In the genomic region with DNA sequence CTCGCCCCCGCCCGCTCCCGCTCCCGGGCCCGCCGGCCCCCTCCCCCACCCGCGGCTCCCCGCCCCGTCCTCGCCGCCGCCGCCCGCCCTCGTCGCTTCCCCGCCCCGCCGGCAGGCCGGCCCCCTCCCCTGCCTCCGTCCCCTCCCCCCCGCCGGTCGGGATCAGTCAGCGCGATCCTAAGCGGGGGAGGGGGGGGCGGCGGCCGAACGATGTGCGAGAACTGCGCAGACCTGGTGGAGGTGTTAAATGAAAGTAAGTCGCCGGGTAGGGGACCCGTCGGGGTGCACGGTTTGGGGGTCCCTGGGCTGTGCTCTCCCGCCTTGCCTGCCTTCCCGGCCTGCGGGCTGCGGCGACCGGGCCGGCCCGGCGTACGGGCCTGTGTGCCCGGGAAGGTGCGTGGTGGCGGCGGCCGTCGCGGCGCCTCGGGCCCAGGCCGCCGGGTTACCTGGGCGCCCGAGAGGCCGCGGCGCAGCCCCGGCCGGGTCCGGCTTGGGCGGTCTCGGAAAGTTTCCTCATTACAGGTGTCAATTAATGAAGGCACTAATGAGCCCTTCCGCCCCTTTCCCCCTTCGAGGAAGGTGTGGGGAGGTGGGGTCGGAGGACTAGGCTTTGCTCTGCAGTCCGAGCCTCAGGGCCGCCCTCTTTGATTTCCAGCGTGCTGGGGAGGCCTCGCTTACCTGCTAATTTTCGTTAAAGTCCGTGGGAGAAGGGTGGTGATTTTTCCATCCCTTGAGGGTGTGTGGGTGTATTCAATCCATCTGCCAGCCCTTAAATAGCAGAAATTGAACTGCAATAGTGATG, we compare ENCODE assay signal across 8 mouse cellular contexts. TPM values are rescaled to one million over a fixed set of nuclear protein-coding genes. Genes with fewer than 3 reads are reported as not detected.
A peak's percentile ranks its signal among the peaks of the same experiment; 100 is the strongest.
DNase-seq lines count a peak whose midpoint lies in the region; ATAC-seq lines count a peak whose summit lies in the region.

A gene (plus strand): TSS at position 132 of the 802 bp plus-strand sequence.

- H3K27ac ChIP-seq in forebrain, embryonic 15.5 days (replicated peaks) = peak within 1 kb of the TSS; percentile 99
- peak within 1 kb of the TSS; percentile 99 for H3K27ac ChIP-seq in lung, embryonic 15.5 days

- no peaks in the 10 kb centered on the region for H3K9me3 ChIP-seq in forebrain, embryonic 15.5 days
- no peaks in the 10 kb centered on the region for H3K9me3 ChIP-seq in lung, embryonic 15.5 days

- H3K4me3 ChIP-seq in forebrain, embryonic 15.5 days = peak within 1 kb of the TSS; percentile 98
- peak within 1 kb of the TSS; percentile 98 for H3K4me3 ChIP-seq in lung, embryonic 15.5 days

- H3K27me3 ChIP-seq in forebrain, embryonic 15.5 days = no peaks in the 10 kb centered on the region
- H3K27me3 ChIP-seq in lung, embryonic 15.5 days = no peaks in the 10 kb centered on the region

- under 1% methylated on average over 47 of the region's 80 CpGs for WGBS in forebrain, embryonic 15.5 days
- WGBS in lung, embryonic 15.5 days = under 1% methylated on average over 35 of the region's 80 CpGs

- peak; percentile 73 for ATAC-seq in forebrain, embryonic 15.5 days (replicated peaks)
- ATAC-seq in lung, embryonic 15.5 days (ENCODE audit: borderline replicate concordance, extremely low read depth, low FRiP score, low TSS enrichment) = peak; percentile 71

- H3K4me1 ChIP-seq in forebrain, embryonic 15.5 days = peaks cover 17% of the 10 kb centered on the region
- H3K4me1 ChIP-seq in lung, embryonic 15.5 days = peaks cover 10% of the 10 kb centered on the region

- intact Hi-C loops in heart, postnatal 14 days (cut with DNase I) = no loop called here

- peak; percentile 70 for DNase-seq in ES-CJ7 (ENCODE audit: low read depth, low spot score)
- peak; percentile 36 for DNase-seq in c-Kit-positive CD71-positive TER-119-negative erythroid progenitor cells, embryonic 14.5 days (ENCODE audit: low read depth)
- DNase-seq in heart, postnatal 14 days = peak; percentile 78 to 83
- peak; percentile 28 to 53 for DNase-seq in layer of hippocampus, adult 18-20 months (ENCODE audit: low spot score in 2 of 2)
- DNase-seq in ovary, adult 18-20 months (ENCODE audit: low spot score) = peak; percentile 62
- DNase-seq in thymus, postnatal 0 days (ENCODE audit: low spot score) = peak; percentile 66

- peak within 1 kb of the TSS; percentile 93 for H3K9ac ChIP-seq in forebrain, embryonic 15.5 days (replicated peaks)
- peak within 1 kb of the TSS; percentile 93 for H3K9ac ChIP-seq in lung, embryonic 15.5 days

- H3K36me3 ChIP-seq in forebrain, embryonic 15.5 days = no peaks in the 10 kb centered on the region
- H3K36me3 ChIP-seq in lung, embryonic 15.5 days = no peaks in the 10 kb centered on the region

- H3K4me2 ChIP-seq in forebrain, embryonic 15.5 days (replicated peaks) = peak within 1 kb of the TSS; percentile 65
- peak within 1 kb of the TSS; percentile 60 for H3K4me2 ChIP-seq in lung, embryonic 15.5 days

RNA-seq across cellular contexts. Expression of the gene that starts here (rescaled TPM):
- polyA plus RNA-seq in forebrain, embryonic 15.5 days (2015; fragmentation: Nextera tagmentation; extraction: Ambion mirVana) = 31.1 and 32.6 TPM in 2 replicates
- total RNA-seq in heart, postnatal 14 days (2021) = 10 to 100 TPM; 41.7 to 43.9 TPM
- total RNA-seq in layer of hippocampus, adult 18-20 months (2021) = 10 to 100 TPM; 78.9 to 84.7 TPM
- polyA plus RNA-seq in lung, embryonic 15.5 days (2015; fragmentation: Nextera tagmentation; extraction: Ambion mirVana) = 19.2 and 21.6 TPM in 2 replicates
- 22.1 and 22.3 TPM in 2 replicates for polyA plus RNA-seq in thymus, postnatal 0 days (2015; fragmentation: Nextera tagmentation; extraction: Ambion mirVana)

Comparison
In these comparisons a context has a peak if more than half of its experiments do, and no peak if none do; other contexts are left out.
1. Peak in every context shown above with its lines: DNase-seq, ATAC-seq, H3K4me3 ChIP-seq and H3K27ac ChIP-seq.